Mouse (Mus musculus): ENCODE data around the gene Dhps. TPM values are rescaled to one million over a fixed set of nuclear protein-coding genes. Genes with fewer than 3 reads are reported as not detected.
A peak's percentile ranks its signal among the peaks of the same experiment; 100 is the strongest.
"Not testable (repeated sequence)": the region's sequence is repeated elsewhere in the genome, so short reads cannot be mapped to it uniquely, and the experiment has no call there.

The Dhps gene
- polyA plus RNA-seq, 1 experiment = 2.1 TPM

GRCm38 (mm10) chr8:85074167-85074566 is 2.6 kb downstream of the Dhps start:
- TF ChIP-seq TAL1 (IDR thresholded peaks at IDR 0.05; ENCODE audit: low read length) = no peak
- TF ChIP-seq GATA1 (IDR thresholded peaks at IDR 0.05; ENCODE audit: low read length) = no peak
- H3K4me1 ChIP-seq (ENCODE audit: control insufficient read depth) = peaks cover 66% of the 10 kb centered on the region
- H3K27me3 ChIP-seq (ENCODE audit: control insufficient read depth) = no peaks in the 10 kb centered on the region
- H3K9me3 ChIP-seq (ENCODE audit: control insufficient read depth, low read length) = no peaks in the 10 kb centered on the region
- peaks cover 59% of the 10 kb centered on the region for H3K36me3 ChIP-seq (ENCODE audit: control insufficient read depth)
- no peak overlapping the region for H3K4me3 ChIP-seq (replicated peaks)

GRCm38 (mm10) chr8:85074617-85075016 is 3.1 kb downstream of the Dhps start:
- Histone ChIP-seq H3K4me1 (ENCODE audit: control insufficient read depth) (peaks cover 70% of the 10 kb centered on the region), H3K27me3 (ENCODE audit: control insufficient read depth) (no peaks in the 10 kb centered on the region), H3K36me3 (ENCODE audit: control insufficient read depth) (peaks cover 63% of the 10 kb centered on the region), H3K4me3 (replicated peaks) (no peak overlapping the region), H3K9me3 (ENCODE audit: control insufficient read depth, low read length) (no peaks in the 10 kb centered on the region)
- no peak for TF ChIP-seq TAL1 (IDR thresholded peaks at IDR 0.05; ENCODE audit: low read length)
- TF ChIP-seq GATA1 (IDR thresholded peaks at IDR 0.05; ENCODE audit: low read length) = no peak

GRCm38 (mm10) chr8:85076001-85076400 is 4.4 kb downstream of the Dhps start:
- Histone ChIP-seq H3K27me3 (ENCODE audit: control insufficient read depth) (no peaks in the 10 kb centered on the region), H3K4me3 (replicated peaks) (peak overlapping the region; percentile 31), H3K36me3 (ENCODE audit: control insufficient read depth) (peaks cover 60% of the 10 kb centered on the region), H3K9me3 (ENCODE audit: control insufficient read depth, low read length) (no peaks in the 10 kb centered on the region), H3K4me1 (ENCODE audit: control insufficient read depth) (peaks cover 73% of the 10 kb centered on the region)
- peak; percentile 32; the same call in 1 of the 2 replicates for TF ChIP-seq GATA1 (IDR thresholded peaks at IDR 0.05; ENCODE audit: low read length)
- peak; percentile 68 for TF ChIP-seq TAL1 (IDR thresholded peaks at IDR 0.05; ENCODE audit: low read length)

GRCm38 (mm10) chr8:85076993-85077392 is 5.4 kb downstream of the Dhps start:
- no peaks in the 10 kb centered on the region for H3K27me3 ChIP-seq (ENCODE audit: control insufficient read depth)
- TF ChIP-seq GATA1 (IDR thresholded peaks at IDR 0.05; ENCODE audit: low read length) (no peak), TAL1 (IDR thresholded peaks at IDR 0.05; ENCODE audit: low read length) (no peak)
- peaks cover 60% of the 10 kb centered on the region for H3K36me3 ChIP-seq (ENCODE audit: control insufficient read depth)
- peaks cover 76% of the 10 kb centered on the region for H3K4me1 ChIP-seq (ENCODE audit: control insufficient read depth)
- no peaks in the 10 kb centered on the region for H3K9me3 ChIP-seq (ENCODE audit: control insufficient read depth, low read length)
- H3K4me3 ChIP-seq (replicated peaks) = no peak overlapping the region

GRCm38 (mm10) chr8:85080214-85080531 is 8.6 kb downstream of the Dhps start:
- no peak for TF ChIP-seq TAL1 (IDR thresholded peaks at IDR 0.05; ENCODE audit: low read length)
- TF ChIP-seq GATA1 (IDR thresholded peaks at IDR 0.05; ENCODE audit: low read length) = no peak

GRCm38 (mm10) chr8:85080532-85081215 is 9.1 kb downstream of the Dhps start, which contains the start of gene Wdr83os:
TSS of gene Wdr83os (plus strand) at chr8:85080740.
- Histone ChIP-seq H3K9me3 (ENCODE audit: control insufficient read depth, low read length) (no peaks in the 10 kb centered on the region), H3K4me1 (ENCODE audit: control insufficient read depth) (peaks cover 72% of the 10 kb centered on the region), H3K36me3 (ENCODE audit: control insufficient read depth) (peaks cover 40% of the 10 kb centered on the region)

More at GRCm38 (mm10) chr8:85080214-85080531, 8.6 kb downstream of the Dhps start:
- H3K4me3 ChIP-seq (replicated peaks) = peak overlapping the region; percentile 85
- no peaks in the 10 kb centered on the region for H3K9me3 ChIP-seq (ENCODE audit: control insufficient read depth, low read length)
- peaks cover 75% of the 10 kb centered on the region for H3K4me1 ChIP-seq (ENCODE audit: control insufficient read depth)
- H3K36me3 ChIP-seq (ENCODE audit: control insufficient read depth) = peaks cover 40% of the 10 kb centered on the region
- H3K27me3 ChIP-seq (ENCODE audit: control insufficient read depth) = no peaks in the 10 kb centered on the region

GRCm38 (mm10) chr8:85081216-85081555 is 9.6 kb downstream of the Dhps start, which contains the start of gene Wdr83:
TSS of gene Wdr83 (minus strand) at chr8:85081306.
- Histone ChIP-seq H3K4me1 (ENCODE audit: control insufficient read depth) (peaks cover 67% of the 10 kb centered on the region), H3K9me3 (ENCODE audit: control insufficient read depth, low read length) (no peaks in the 10 kb centered on the region), H3K36me3 (ENCODE audit: control insufficient read depth) (peaks cover 37% of the 10 kb centered on the region), H3K4me3 (replicated peaks) (peak within 1 kb of the TSS; percentile 85), H3K27me3 (ENCODE audit: control insufficient read depth) (no peaks in the 10 kb centered on the region)
- TF ChIP-seq TAL1 (IDR thresholded peaks at IDR 0.05; ENCODE audit: low read length) (no peak), GATA1 (IDR thresholded peaks at IDR 0.05; ENCODE audit: low read length) (no peak)

More at GRCm38 (mm10) chr8:85080532-85081215, 9.1 kb downstream of the Dhps start, which contains the start of gene Wdr83os:
- Histone ChIP-seq H3K4me3 (replicated peaks) (peak within 1 kb of the TSS; percentile 85), H3K27me3 (ENCODE audit: control insufficient read depth) (no peaks in the 10 kb centered on the region)
- TF ChIP-seq TAL1 (IDR thresholded peaks at IDR 0.05; ENCODE audit: low read length) (no peak), GATA1 (IDR thresholded peaks at IDR 0.05; ENCODE audit: low read length) (no peak)

- H3K4me3 ChIP-seq (replicated peaks); H3K9me3 ChIP-seq (ENCODE audit: control insufficient read depth, low read length); H3K27me3 ChIP-seq (ENCODE audit: control insufficient read depth): not testable (repeated sequence)
- Histone ChIP-seq H3K36me3 (ENCODE audit: control insufficient read depth) (peaks cover 39% of the 10 kb centered on the region), H3K4me1 (ENCODE audit: control insufficient read depth) (peaks cover 58% of the 10 kb centered on the region)
Measured at GRCm38 (mm10) chr8:85082169-85082568, 10.6 kb downstream of the Dhps start.

- TF ChIP-seq GATA1 (IDR thresholded peaks at IDR 0.05; ENCODE audit: low read length) = no peak
- TF ChIP-seq TAL1 (IDR thresholded peaks at IDR 0.05; ENCODE audit: low read length) = no peak
- Histone ChIP-seq H3K36me3 (ENCODE audit: control insufficient read depth) (peaks cover 39% of the 10 kb centered on the region), H3K4me1 (ENCODE audit: control insufficient read depth) (peaks cover 57% of the 10 kb centered on the region), H3K4me3 (replicated peaks) (peak within 1 kb of the TSS; percentile 72), H3K9me3 (ENCODE audit: control insufficient read depth, low read length) (no peaks in the 10 kb centered on the region), H3K27me3 (ENCODE audit: control insufficient read depth) (no peaks in the 10 kb centered on the region)
Measured at GRCm38 (mm10) chr8:85083108-85083813, 11.7 kb downstream of the Dhps start, which contains the start of gene Man2b1. TSS of gene Man2b1 (plus strand) at chr8:85083270.

Measured in erythroblast, embryonic 14.5 days (primary cell).